Mouse (Mus musculus): ENCODE measurements around the gene Uaca. TPM values are rescaled to one million over a fixed set of nuclear protein-coding genes. Genes with fewer than 3 reads are reported as not detected.
A peak's percentile ranks its signal among the peaks of the same experiment; 100 is the strongest.

Gene Uaca
- 7.9 and 9.0 TPM in 2 replicates for polyA plus RNA-seq (2012; rRNA removed)

GRCm38 (mm10) chr9:60794210-60794840 lies at the start of gene Uaca:
Gene Uaca (plus strand): TSS chr9:60794542.
- TF ChIP-seq CTCF (IDR thresholded peaks at IDR 0.05; ENCODE audit: extremely low read depth, insufficient read depth, low read length) (peak; percentile 33; the same call in 1 of the 2 replicates), POLR2A (IDR thresholded peaks at IDR 0.05; ENCODE audit: extremely low read depth, insufficient read depth, low read length) (no peak)
- peak within 1 kb of the TSS; percentile 24; the same call in 1 of the 2 replicates for H3K27ac ChIP-seq (ENCODE audit: insufficient read depth, low read length)
- H3K4me3 ChIP-seq (ENCODE audit: insufficient read depth, low read length) = peak within 1 kb of the TSS; percentile 45
- no peaks in the 10 kb centered on the region for H3K4me1 ChIP-seq (ENCODE audit: control insufficient read depth, insufficient read depth, low read length)

GRCm38 (mm10) chr9:60744971-60745370 lies 49.4 kb upstream of the Uaca start:
- H3K27ac ChIP-seq (ENCODE audit: insufficient read depth, low read length) = no peak overlapping the region

GRCm38 (mm10) chr9:60746561-60746960 lies 47.8 kb upstream of the Uaca start:
- no peak overlapping the region for H3K27ac ChIP-seq (ENCODE audit: insufficient read depth, low read length)
- H3K4me1 ChIP-seq (ENCODE audit: control insufficient read depth, insufficient read depth, low read length) = peaks cover 4% of the 10 kb centered on the region
- H3K4me3 ChIP-seq (ENCODE audit: insufficient read depth, low read length) = no peak overlapping the region
- TF ChIP-seq POLR2A (IDR thresholded peaks at IDR 0.05; ENCODE audit: extremely low read depth, insufficient read depth, low read length) = no peak
- no peak for TF ChIP-seq CTCF (IDR thresholded peaks at IDR 0.05; ENCODE audit: extremely low read depth, insufficient read depth, low read length)

More at GRCm38 (mm10) chr9:60744971-60745370, 49.4 kb upstream of the Uaca start:
- no peak for TF ChIP-seq POLR2A (IDR thresholded peaks at IDR 0.05; ENCODE audit: extremely low read depth, insufficient read depth, low read length)
- no peak for TF ChIP-seq CTCF (IDR thresholded peaks at IDR 0.05; ENCODE audit: extremely low read depth, insufficient read depth, low read length)
- peaks cover 4% of the 10 kb centered on the region for H3K4me1 ChIP-seq (ENCODE audit: control insufficient read depth, insufficient read depth, low read length)
- H3K4me3 ChIP-seq (ENCODE audit: insufficient read depth, low read length) = no peak overlapping the region

- Histone ChIP-seq H3K27ac (ENCODE audit: insufficient read depth, low read length) (no peak overlapping the region), H3K4me3 (ENCODE audit: insufficient read depth, low read length) (no peak overlapping the region), H3K4me1 (ENCODE audit: control insufficient read depth, insufficient read depth, low read length) (peaks cover 2% of the 10 kb centered on the region; the same call in 1 of the 2 replicates)
- TF ChIP-seq POLR2A (IDR thresholded peaks at IDR 0.05; ENCODE audit: extremely low read depth, insufficient read depth, low read length) (no peak), CTCF (IDR thresholded peaks at IDR 0.05; ENCODE audit: extremely low read depth, insufficient read depth, low read length) (no peak)
Observed at GRCm38 (mm10) chr9:60747672-60748071, 46.7 kb upstream of the Uaca start.

- Histone ChIP-seq H3K4me1 (ENCODE audit: control insufficient read depth, insufficient read depth, low read length) (no peaks in the 10 kb centered on the region), H3K4me3 (ENCODE audit: insufficient read depth, low read length) (no peak overlapping the region), H3K27ac (ENCODE audit: insufficient read depth, low read length) (no peak overlapping the region)
- TF ChIP-seq CTCF (IDR thresholded peaks at IDR 0.05; ENCODE audit: extremely low read depth, insufficient read depth, low read length) (no peak), POLR2A (IDR thresholded peaks at IDR 0.05; ENCODE audit: extremely low read depth, insufficient read depth, low read length) (no peak)
Observed at GRCm38 (mm10) chr9:60748191-60748590, 46.2 kb upstream of the Uaca start.

GRCm38 (mm10) chr9:60749105-60749504 lies 45.2 kb upstream of the Uaca start:
- Histone ChIP-seq H3K4me3 (ENCODE audit: insufficient read depth, low read length) (no peak overlapping the region), H3K4me1 (ENCODE audit: control insufficient read depth, insufficient read depth, low read length) (no peaks in the 10 kb centered on the region), H3K27ac (ENCODE audit: insufficient read depth, low read length) (no peak overlapping the region)
- TF ChIP-seq POLR2A (IDR thresholded peaks at IDR 0.05; ENCODE audit: extremely low read depth, insufficient read depth, low read length) (no peak), CTCF (IDR thresholded peaks at IDR 0.05; ENCODE audit: extremely low read depth, insufficient read depth, low read length) (no peak)

GRCm38 (mm10) chr9:60751098-60751497 lies 43.2 kb upstream of the Uaca start:
- Histone ChIP-seq H3K27ac (ENCODE audit: insufficient read depth, low read length) (no peak overlapping the region), H3K4me1 (ENCODE audit: control insufficient read depth, insufficient read depth, low read length) (no peaks in the 10 kb centered on the region), H3K4me3 (ENCODE audit: insufficient read depth, low read length) (no peak overlapping the region)
- TF ChIP-seq CTCF (IDR thresholded peaks at IDR 0.05; ENCODE audit: extremely low read depth, insufficient read depth, low read length) (no peak), POLR2A (IDR thresholded peaks at IDR 0.05; ENCODE audit: extremely low read depth, insufficient read depth, low read length) (no peak)

GRCm38 (mm10) chr9:60751971-60752370 lies 42.4 kb upstream of the Uaca start:
- Histone ChIP-seq H3K4me3 (ENCODE audit: insufficient read depth, low read length) (no peak overlapping the region), H3K27ac (ENCODE audit: insufficient read depth, low read length) (no peak overlapping the region), H3K4me1 (ENCODE audit: control insufficient read depth, insufficient read depth, low read length) (no peaks in the 10 kb centered on the region)
- TF ChIP-seq CTCF (IDR thresholded peaks at IDR 0.05; ENCODE audit: extremely low read depth, insufficient read depth, low read length) (no peak), POLR2A (IDR thresholded peaks at IDR 0.05; ENCODE audit: extremely low read depth, insufficient read depth, low read length) (no peak)

- TF ChIP-seq POLR2A (IDR thresholded peaks at IDR 0.05; ENCODE audit: extremely low read depth, insufficient read depth, low read length) (no peak), CTCF (IDR thresholded peaks at IDR 0.05; ENCODE audit: extremely low read depth, insufficient read depth, low read length) (no peak)
- no peaks in the 10 kb centered on the region for H3K4me1 ChIP-seq (ENCODE audit: control insufficient read depth, insufficient read depth, low read length)
- H3K27ac ChIP-seq (ENCODE audit: insufficient read depth, low read length) = no peak overlapping the region
- H3K4me3 ChIP-seq (ENCODE audit: insufficient read depth, low read length) = no peak overlapping the region
Observed at GRCm38 (mm10) chr9:60752636-60753035, 41.7 kb upstream of the Uaca start.

GRCm38 (mm10) chr9:60756258-60756657 lies 38.1 kb upstream of the Uaca start:
- Histone ChIP-seq H3K27ac (ENCODE audit: insufficient read depth, low read length) (no peak overlapping the region), H3K4me1 (ENCODE audit: control insufficient read depth, insufficient read depth, low read length) (no peaks in the 10 kb centered on the region)
- TF ChIP-seq POLR2A (IDR thresholded peaks at IDR 0.05; ENCODE audit: extremely low read depth, insufficient read depth, low read length) (no peak), CTCF (IDR thresholded peaks at IDR 0.05; ENCODE audit: extremely low read depth, insufficient read depth, low read length) (peak; percentile 80)

More at GRCm38 (mm10) chr9:60756258-60756657, 38.1 kb upstream of the Uaca start:
- no peak overlapping the region for H3K4me3 ChIP-seq (ENCODE audit: insufficient read depth, low read length)
